Mouse (Mus musculus) ES-CJ7 (cell line): ENCODE measurements at regions not wholly inside any gene's neighbourhood (a gene's known extent, or its start where the extent isn't known, plus 50 kb on each side); places are given as distances from the start of the nearest gene placed in this dataset.

Experiments
- DNase-seq: peaks from one replicate; pipeline ENCODE4 v3.0.0; 2011; ENCODE audit warnings: low read depth, low spot score

DNA sequence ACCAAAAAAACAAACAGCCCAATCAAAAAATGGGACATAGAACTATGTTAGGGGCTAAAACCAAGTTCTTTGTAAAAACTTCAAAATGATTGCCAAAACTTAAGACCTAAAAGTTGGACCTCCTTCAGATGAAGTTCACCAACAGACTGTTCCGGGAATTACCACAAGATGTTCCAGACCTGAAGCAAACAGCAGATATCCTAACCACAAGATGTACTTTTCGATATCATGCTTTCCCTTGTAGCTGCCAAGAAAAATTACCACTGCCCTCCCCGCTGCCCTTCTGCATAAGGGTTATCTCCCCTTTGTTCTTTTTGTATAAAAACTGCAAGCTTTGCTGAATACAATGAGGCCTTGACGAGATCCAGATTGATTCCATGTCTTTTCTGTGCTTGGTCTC, 214.0 kb upstream of the Ube2dnl1 start:
- DNase-seq, result no peak

DNA sequence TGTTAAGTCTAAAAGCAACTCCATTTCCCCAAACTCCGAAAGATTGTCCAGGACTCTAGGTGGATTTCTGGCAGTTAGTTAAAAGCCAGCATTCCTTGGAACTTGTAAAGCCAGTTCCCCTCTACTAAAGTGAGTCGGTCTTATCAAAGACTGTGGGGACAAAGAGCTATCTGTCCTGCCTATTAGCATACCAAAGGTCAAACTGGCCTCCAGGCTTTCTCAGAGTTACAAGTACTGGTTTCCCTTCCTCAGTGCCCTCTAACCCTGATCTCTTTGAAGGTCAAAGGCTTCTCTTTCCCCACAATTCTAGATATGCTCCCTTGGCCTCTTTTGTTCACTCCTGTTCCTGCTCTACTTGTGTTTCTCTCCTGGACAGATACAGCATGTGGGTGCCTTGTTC, 210.3 kb upstream of the Ube2dnl1 start:
- DNase-seq, result peak; percentile 81

GRCm38 (mm10) chrX:114728211-114728610, 176.6 kb upstream of the Ube2dnl1 start:
- DNase-seq, result peak; percentile 2
